Mouse (Mus musculus) lung, adult 18-20 months (tissue): ENCODE data around the gene Polr2j.

ENCODE experiments used
- DNase-seq, 2 experiments: peaks; one replicate each; pipeline ENCODE4 v3.0.0; 2022; ENCODE audit warnings: mixed read lengths in 2 of 2

Polr2j gene

GRCm38 (mm10) chr5:136115891-136116783 is at the start of gene Polr2j:
Polr2j (plus strand) TSS chr5:136116631.
- DNase-seq: peak; percentile 94 to 96

GRCm38 (mm10) chr5:136069411-136069810 is 47.0 kb upstream of the Polr2j start:
- DNase-seq: no peak

GRCm38 (mm10) chr5:136073051-136073450 is 43.4 kb upstream of the Polr2j start:
- no peak for DNase-seq

GRCm38 (mm10) chr5:136073526-136073925 is 42.9 kb upstream of the Polr2j start:
- DNase-seq: no peak

GRCm38 (mm10) chr5:136075076-136075475 is 41.4 kb upstream of the Polr2j start:
- DNase-seq: no peak

- DNase-seq: no peak
Measured at GRCm38 (mm10) chr5:136076284-136076683, 40.1 kb upstream of the Polr2j start.

GRCm38 (mm10) chr5:136077001-136077550 is 39.4 kb upstream of the Polr2j start:
- DNase-seq: no peak

GRCm38 (mm10) chr5:136078136-136078535 is 38.3 kb upstream of the Polr2j start:
- DNase-seq: no peak

GRCm38 (mm10) chr5:136082345-136082744 is 34.1 kb upstream of the Polr2j start:
- no peak for DNase-seq

- DNase-seq: peak; percentile 96 to 97
Measured at GRCm38 (mm10) chr5:136083669-136084107, 32.7 kb upstream of the Polr2j start, which contains the start of gene Rasa4. Rasa4 (plus strand) TSS chr5:136083916.

GRCm38 (mm10) chr5:136084144-136084881 is 32.1 kb upstream of the Polr2j start:
- peak; percentile 25 to 40 for DNase-seq

GRCm38 (mm10) chr5:136084891-136085651 is 31.4 kb upstream of the Polr2j start:
- peak in 1 of 2 experiments; percentile 26 for DNase-seq

GRCm38 (mm10) chr5:136086290-136086689 is 30.1 kb upstream of the Polr2j start:
- no peak for DNase-seq

- DNase-seq: no peak
Measured at GRCm38 (mm10) chr5:136088821-136089575, 27.4 kb upstream of the Polr2j start.

GRCm38 (mm10) chr5:136091927-136092326 is 24.5 kb upstream of the Polr2j start:
- no peak for DNase-seq

GRCm38 (mm10) chr5:136094249-136095010 is 22.0 kb upstream of the Polr2j start:
- no peak for DNase-seq

- no peak for DNase-seq
Measured at GRCm38 (mm10) chr5:136095089-136095488, 21.3 kb upstream of the Polr2j start.

- no peak for DNase-seq
Measured at GRCm38 (mm10) chr5:136098536-136098935, 17.9 kb upstream of the Polr2j start.

- DNase-seq: peak; percentile 72 to 76
Measured at GRCm38 (mm10) chr5:136102099-136102820, 14.2 kb upstream of the Polr2j start.

- DNase-seq: no peak
Measured at GRCm38 (mm10) chr5:136104511-136104910, 11.9 kb upstream of the Polr2j start.
